Mouse (Mus musculus): ENCODE results near the gene Cog7.
A peak's percentile ranks its signal among the peaks of the same experiment; 100 is the strongest.

Gene Cog7

GRCm38 (mm10) chr7:121899311-121899710 lies 82.2 kb downstream of the Cog7 start:
- peak; percentile 31 for DNase-seq (ENCODE audit: low read depth, low spot score)

DNA sequence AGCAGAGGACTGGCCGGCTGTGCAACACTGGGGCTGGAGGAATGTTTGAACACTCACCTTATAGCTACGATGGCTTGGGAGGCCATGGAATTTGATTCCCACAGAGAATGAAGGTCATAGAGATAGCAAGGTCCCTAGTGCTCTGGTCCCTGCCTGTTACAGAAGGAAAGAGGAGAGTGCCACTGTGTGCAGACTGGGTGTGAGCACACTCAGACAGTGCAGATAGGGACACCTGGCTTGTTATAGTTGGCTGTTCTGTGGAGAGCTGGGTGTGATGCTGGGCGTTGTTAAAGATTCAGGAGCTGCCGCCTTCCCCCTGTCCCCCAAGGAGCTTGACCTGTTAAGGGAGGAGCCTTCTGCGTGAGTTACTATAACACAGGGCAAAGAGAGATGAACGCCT lies 84.8 kb downstream of the Cog7 start:
- DNase-seq (ENCODE audit: low read depth, low spot score): no peak

DNA sequence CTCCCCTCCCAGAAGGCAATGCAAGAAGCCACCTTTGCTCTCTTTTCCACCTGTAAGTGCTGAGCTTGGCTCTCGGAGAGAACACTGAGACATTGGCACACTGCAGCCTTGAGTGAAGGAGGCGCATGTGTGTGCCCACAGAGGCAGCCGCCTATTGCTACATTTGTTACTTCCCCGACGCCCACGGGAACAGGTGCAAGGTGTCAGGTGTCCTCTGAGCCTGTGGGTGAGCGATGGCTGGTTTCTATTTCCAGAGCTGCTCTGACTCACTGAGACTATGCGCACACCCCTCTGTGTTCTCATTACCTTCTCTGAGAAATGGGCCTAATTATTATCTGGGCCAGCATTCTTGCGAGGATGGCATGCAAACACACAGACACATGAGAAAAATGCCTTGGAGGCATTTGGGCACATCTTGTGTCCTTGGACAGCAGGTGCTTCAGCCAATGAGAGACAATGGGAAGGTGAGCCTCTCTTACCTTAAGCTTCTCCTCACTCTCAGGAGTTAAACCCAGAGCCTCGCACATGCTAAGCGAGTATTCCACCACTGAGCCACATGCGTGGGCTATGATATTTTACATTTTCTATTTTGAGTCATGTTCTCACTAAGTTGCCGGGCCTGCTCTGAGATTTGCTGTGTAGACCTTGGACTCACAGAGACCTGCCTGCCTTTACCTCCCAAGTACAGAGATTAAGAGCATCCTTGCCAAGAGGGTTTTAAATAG lies 90.7 kb downstream of the Cog7 start:
- no peak for DNase-seq (ENCODE audit: low read depth, low spot score)

GRCm38 (mm10) chr7:121880246-121880645 lies 101.3 kb downstream of the Cog7 start:
- DNase-seq (ENCODE audit: low read depth, low spot score): no peak

GRCm38 (mm10) chr7:121874784-121875183 lies 106.7 kb downstream of the Cog7 start:
- no peak for DNase-seq (ENCODE audit: low read depth, low spot score)

DNA sequence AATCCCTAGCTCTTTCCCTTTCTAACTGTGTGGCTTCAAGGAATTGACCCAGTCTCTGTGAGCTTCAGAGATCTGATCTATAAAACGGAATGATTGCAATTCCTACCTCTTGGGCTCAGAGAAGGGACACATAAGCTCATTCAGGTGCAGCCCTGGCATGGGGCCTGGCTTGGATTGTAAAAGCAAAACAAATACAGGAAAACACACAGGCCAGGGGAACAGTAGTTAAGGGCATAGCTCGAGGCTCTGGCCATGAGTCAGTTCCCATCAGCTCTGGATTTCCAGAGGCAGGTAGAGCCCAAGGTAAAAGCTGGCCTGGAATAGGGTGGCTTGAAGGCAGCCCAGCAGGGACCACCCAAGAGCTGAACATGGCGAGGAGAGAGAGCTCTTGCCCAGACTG lies 107.5 kb downstream of the Cog7 start:
- no peak for DNase-seq (ENCODE audit: low read depth, low spot score)

DNA sequence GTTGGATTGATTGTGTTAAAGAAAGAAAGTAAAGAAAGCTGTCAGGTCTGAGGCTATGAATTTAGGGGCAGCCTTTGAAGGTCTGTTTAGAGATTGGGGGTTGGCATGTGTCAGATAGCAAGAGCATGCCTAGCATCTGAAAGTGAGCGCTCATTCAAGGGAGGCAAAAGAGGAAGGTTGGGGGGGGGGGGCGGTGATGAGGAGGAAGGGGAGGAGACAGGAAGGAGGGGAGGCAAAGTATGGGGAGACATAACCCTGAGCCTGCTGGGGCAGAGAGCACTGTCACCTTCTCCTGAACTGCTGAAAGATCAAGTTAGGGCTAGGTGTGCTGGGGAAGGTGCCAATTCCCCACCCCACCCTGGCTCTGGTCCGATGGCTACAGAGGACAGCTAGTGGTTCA lies 109.9 kb downstream of the Cog7 start:
- no peak for DNase-seq (ENCODE audit: low read depth, low spot score)

DNA sequence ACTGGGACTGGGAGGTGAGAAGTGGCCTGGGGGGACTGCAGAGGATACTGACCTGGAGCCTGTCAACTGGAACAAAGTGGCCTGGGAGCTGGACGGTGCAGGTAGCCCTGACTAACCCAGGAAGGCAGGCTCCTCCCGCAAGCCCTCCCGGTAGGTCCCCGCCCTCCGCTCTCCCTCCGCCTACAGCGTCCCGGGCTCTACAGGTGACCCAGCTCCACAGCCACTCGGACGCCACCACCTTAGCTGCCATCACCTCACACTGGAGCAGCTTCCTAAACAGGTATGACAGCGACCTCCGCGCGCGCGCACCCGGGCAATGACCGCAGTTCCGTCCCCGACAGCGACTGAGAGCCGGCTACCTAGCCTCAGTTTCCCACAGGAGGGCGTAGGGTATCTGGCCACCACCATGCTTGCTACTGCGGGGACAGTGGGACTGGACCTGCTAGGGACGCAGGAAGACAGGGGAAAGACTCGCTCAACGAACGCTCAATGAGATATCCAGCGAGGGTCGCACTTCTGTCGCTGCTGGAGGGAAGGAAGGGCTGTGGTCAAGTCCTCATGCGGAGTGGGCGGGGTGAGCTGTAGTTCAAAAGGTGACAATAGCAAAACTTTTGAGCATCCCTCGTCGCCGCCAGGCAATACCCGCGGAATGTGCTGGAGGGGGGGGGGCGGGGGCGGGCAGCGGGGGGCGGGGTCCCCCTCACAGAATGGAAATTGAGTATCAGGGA lies 116.5 kb downstream of the Cog7 start, which contains the start of gene Scnn1b:
Scnn1b (plus strand) TSS at position 181 of the 728 bp plus-strand sequence.
- DNase-seq (ENCODE audit: low read depth, low spot score): no peak

DNA sequence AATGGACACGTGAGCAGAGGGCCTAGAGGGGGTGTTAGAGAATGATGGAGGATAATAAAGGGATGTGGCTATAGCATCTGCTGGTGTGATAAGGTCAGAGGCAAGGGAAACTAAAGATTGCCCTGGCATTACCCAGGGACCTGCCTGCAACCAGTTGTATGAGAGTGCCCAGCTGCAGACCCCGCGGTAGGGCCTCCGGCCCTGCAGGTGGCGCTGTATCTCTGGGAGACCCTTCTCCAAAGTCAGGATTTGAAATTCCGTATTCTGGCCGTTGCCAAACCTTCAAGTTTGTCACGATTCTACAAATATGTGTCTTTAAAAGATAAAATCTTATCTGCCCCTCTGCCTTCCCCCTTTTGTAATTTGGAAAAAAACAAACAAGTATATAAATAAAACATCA lies 122.6 kb downstream of the Cog7 start:
- DNase-seq (ENCODE audit: low read depth, low spot score): no peak

GRCm38 (mm10) chr7:121857177-121857884 lies 124.2 kb downstream of the Cog7 start:
- no peak for DNase-seq (ENCODE audit: low read depth, low spot score)

GRCm38 (mm10) chr7:121848537-121849168 lies 132.9 kb downstream of the Cog7 start:
- DNase-seq (ENCODE audit: low read depth, low spot score): no peak

GRCm38 (mm10) chr7:121845964-121846363 lies 135.5 kb downstream of the Cog7 start:
- DNase-seq (ENCODE audit: low read depth, low spot score): no peak

- no peak for DNase-seq (ENCODE audit: low read depth, low spot score)
Measured at GRCm38 (mm10) chr7:121842234-121842633, 139.3 kb downstream of the Cog7 start.

- no peak for DNase-seq (ENCODE audit: low read depth, low spot score)
Measured at GRCm38 (mm10) chr7:121840810-121841209, 140.7 kb downstream of the Cog7 start.

DNA sequence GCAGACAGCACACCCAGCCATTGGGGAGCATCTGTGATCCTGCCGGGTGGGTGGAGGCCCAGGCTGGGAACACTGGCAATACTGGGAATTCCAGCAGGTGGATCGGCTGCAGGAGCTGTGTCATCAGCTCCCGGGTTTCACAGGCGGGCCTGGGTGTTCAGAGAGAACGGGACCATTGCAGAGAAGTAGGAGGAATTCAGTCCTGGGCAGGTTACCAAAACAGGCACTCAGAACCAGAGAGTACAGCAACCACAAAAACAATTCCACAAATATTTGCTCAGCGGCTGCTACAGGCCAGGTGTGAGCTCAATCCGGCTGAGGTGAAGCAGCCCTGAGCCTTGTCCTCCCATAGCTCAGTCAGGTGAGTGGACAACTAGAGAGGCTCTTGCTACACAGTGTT lies 144.7 kb downstream of the Cog7 start:
- no peak for DNase-seq (ENCODE audit: low read depth, low spot score)

DNA sequence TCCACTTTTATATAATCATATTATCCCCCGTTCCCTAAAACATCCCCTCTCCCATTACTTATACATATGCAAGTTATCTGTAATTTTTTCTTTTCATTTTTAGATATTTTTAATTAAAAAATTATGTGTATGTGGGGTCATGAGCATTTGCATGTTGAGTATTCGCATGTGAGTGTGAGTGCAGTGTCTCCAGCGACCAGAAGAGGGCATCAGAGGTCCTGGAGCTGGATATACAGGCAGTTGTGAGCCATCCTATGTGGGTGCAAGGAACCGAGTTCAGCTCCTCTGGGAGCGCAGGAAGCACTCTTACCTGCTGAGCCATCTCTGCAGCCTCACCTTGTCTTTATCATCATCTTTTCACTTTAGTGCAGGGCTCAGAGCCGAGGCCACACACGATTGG lies 146.1 kb downstream of the Cog7 start:
- no peak for DNase-seq (ENCODE audit: low read depth, low spot score)

Data from embryo, embryonic 11.5 days (tissue).